Mouse (Mus musculus) lung, postnatal 10 days (tissue): ENCODE results near the gene Slc25a18.

Experiments
- DNase-seq: peaks from one replicate; pipeline ENCODE4 v3.0.0; 2021

Gene Slc25a18

GRCm38 (mm10) chr6:120773149-120773628 lies at the start of gene Slc25a18:
TSS of gene Slc25a18 (plus strand) at chr6:120773578.
- DNase-seq, result peak; percentile 7

DNA sequence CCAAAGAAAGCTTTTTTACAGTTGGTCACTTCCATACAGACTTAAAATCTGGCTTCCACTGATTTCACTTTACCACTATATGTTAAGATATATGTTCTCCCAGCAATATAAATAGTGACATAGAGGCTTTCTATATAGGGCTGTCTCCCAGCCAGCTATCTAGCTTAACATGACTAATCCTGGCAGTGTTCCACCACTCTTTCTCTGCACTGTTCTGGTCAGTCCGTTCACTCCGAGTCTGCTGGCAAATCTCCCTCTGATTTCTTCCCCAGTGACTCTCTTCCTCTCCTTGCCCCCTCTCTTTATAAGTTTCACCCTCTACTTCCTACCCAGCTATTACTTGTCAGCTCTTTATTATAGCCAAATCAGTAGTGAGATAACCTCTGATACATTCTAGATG lies 47.4 kb upstream of the Slc25a18 start:
- DNase-seq, result no peak

DNA sequence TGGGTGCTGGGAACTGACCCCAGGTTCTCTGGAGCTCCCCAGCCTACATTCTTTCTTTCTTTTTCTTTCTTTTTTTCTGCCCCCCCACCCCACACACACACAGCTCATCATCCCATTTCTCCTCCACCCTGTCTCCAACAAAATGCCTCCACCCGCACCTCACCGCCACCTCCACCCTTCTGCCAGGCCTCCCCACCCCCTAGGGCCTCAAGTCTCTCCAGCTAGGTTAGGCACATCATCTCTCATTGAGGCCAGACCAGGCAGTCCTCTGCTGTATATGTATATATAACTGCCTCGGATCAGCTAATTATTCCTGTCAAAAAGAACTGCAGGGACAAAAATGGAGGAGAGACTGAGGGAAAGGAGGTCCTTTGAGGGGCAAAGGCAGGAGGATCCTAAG lies 37.4 kb upstream of the Slc25a18 start:
- no peak for DNase-seq

DNA sequence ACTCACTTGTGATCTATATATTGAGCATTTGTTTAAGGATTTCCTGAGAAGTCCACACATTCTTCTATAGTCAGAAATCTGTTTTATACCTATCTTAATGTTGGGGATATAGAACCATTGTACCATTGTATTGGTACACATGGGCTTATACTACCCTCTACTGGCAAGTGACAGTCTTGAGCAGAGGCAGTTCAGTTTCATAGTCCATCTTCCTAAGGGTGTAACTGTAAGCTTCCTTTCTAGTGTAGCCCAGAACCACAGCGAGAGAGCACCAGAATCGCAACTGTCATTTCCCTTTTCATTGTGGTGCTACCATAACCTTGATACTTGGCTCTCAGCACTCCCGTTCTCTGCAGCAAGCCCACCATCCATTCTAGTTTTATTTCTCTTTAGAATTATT lies 36.8 kb upstream of the Slc25a18 start:
- peak; percentile 55 for DNase-seq

DNA sequence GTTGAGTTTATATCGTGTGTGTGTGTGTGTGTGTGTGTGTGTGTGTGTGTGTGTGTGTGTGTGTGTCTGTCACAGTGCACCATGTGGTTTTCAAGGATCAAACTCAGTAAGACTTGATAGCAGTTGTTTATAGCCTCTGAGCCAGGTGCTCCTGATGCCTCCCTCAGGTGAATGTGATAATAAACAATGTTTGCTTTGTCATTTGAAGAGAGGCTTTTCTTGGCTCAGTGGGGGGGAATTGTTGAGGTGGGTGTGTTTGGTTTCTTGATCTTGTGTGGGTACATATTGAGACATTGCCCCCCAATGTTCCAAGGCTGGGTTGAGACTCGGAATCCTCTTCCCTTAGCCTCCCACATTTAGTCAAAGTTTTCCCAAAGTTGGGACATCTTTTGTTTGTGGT lies 30.2 kb upstream of the Slc25a18 start:
- DNase-seq, result no peak

GRCm38 (mm10) chr6:120744266-120744665 lies 29.1 kb upstream of the Slc25a18 start:
- DNase-seq, result no peak

GRCm38 (mm10) chr6:120746416-120746815 lies 27.0 kb upstream of the Slc25a18 start:
- DNase-seq, result no peak

GRCm38 (mm10) chr6:120761151-120761550 lies 12.2 kb upstream of the Slc25a18 start:
- DNase-seq, result no peak

DNA sequence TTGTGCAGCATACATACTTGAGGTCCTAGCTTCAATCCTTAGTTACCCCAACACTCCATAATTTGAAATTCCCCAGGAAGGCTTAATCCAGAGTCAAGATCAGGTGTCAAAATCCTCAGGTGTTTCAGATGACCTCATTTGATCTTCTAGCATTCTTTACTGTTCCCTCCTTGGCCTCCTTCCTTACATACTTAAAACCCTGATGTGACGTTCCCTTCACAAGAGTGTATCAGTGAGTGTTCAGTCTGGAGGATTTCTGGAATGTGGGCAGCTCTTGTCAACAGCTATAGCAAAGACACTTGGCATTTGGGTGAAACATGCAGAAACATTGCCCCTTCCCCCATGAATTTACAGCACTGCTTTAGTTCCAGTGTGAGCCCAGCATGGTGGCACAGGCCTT lies 3.4 kb upstream of the Slc25a18 start:
- DNase-seq, result no peak

GRCm38 (mm10) chr6:120771366-120771765 lies 2.0 kb upstream of the Slc25a18 start:
- no peak for DNase-seq

DNA sequence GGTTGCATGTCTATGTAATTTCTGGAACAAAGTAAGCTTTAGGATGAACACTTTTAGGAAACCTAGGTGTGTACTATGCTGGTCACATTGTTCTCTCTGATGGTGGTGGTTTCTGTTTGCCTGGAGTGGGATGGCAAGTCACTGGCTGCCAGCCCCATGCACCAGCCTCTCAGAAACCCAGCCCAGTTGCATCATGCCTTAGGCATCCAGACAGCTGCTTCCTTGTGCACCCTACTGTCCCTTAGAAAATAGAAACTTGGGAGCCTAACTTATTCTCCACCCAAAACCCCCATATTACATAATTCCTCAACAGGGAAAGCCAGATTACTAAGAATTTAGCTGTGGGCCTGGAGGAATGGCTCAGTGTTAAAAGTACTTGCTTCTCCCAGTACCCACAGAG lies 1.4 kb upstream of the Slc25a18 start:
- peak; percentile 31 for DNase-seq

DNA sequence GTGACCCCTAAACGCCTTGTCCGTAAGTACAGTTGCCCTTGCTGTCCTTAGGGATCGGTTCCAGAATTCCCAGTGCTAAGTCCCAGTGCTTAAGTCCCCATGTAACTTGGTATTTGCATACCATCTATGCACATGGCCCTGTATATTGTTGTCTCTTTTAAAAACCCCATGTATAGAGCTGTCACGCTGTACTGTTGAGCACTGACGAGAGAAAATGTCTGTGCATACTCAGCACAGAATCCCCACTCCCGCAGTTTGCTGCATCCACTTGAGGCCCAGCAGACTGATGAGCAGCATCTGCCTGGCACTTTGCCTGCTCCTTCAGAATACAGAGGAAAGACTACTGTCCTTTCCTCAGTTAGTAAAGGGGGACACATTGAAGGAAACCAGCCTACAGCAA lies 385 bp downstream of the Slc25a18 start:
- no peak for DNase-seq

GRCm38 (mm10) chr6:120776286-120776685 lies 2.9 kb downstream of the Slc25a18 start:
- no peak for DNase-seq

DNA sequence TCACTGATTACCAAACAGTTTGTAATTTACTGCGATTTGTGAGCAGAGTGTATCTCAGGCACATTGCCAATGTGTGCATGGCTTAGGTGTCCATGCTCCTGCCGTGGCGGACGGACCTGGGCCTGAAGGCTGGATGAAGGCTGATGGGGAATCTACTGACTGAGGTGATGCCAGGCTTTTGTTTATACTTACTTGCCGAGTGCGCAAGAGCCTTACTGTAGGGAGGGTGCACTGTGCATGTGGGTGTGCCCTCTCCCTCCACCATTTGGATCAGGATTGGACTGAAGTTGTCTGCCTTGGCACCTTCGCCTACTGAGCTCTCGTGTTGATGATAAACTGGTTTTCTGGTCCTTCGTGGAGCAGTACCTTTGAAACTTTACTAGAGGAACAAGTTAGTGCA lies 4.2 kb downstream of the Slc25a18 start:
- DNase-seq, result no peak

GRCm38 (mm10) chr6:120778226-120778625 lies 4.8 kb downstream of the Slc25a18 start:
- no peak for DNase-seq

DNA sequence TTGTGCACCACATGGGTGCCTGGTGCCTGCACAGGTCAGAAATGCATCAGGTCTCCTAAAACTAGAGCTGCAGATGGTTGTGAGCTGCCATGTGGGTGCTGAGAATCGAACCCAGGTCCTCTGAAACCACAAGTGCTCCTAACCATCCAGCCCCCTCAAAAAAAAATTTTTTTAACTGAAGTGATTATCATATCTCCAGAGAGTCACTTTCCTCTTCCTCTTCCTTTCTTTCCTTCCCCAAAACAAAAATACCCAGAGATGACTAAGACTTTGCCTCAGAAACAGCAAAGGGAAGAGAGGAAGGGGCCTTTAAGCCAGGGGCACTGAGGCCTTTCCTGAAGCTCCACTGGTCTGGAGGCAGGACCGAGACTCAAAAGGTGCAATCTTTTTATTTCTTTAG lies 9.6 kb downstream of the Slc25a18 start:
- no peak for DNase-seq

GRCm38 (mm10) chr6:120784351-120784750 lies 11.0 kb downstream of the Slc25a18 start:
- DNase-seq, result no peak

GRCm38 (mm10) chr6:120788068-120788607 lies 14.8 kb downstream of the Slc25a18 start:
- DNase-seq, result no peak

DNA sequence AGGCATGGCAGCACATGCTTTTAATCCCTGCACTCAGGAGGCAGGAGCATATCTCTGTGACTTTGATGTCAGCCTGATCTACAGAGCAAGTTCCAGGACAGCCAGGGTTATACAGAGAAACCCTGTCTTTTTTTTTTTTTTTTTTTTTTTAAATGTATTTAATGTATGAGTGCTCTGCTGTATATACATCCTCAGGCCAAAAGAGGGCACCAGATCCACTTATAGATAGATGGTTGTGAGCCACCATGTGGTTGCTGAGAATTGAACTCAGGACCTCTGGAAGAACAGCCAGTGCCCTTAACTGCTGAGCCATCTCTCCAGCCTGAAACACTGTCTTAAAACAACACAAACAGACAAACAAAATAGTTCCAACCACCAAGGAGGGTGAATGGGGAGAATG lies 15.5 kb downstream of the Slc25a18 start:
- no peak for DNase-seq

DNA sequence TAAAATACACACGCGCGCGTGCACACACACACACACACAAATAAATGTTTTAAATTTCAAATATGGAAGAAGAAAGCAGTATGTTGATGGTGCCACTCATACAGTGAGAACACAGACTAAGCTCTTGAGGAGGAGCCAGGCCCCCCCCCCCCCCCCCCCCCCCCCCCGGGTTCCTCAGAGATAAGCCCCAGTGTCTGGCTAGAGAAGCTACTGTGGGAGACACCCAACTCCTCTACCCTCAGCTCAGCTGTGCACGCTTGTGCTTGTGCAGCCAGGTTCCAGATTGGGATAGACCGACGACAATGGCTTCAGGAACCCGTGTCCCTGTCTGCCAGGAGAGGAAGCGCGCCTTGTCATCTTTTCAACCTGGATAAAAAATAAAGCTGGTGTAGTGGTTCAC lies 16.8 kb downstream of the Slc25a18 start:
- DNase-seq, result no peak

GRCm38 (mm10) chr6:120790717-120791116 lies 17.3 kb downstream of the Slc25a18 start:
- DNase-seq, result no peak

GRCm38 (mm10) chr6:120792947-120793346 lies 19.6 kb downstream of the Slc25a18 start:
- peak; percentile 4 for DNase-seq

DNA sequence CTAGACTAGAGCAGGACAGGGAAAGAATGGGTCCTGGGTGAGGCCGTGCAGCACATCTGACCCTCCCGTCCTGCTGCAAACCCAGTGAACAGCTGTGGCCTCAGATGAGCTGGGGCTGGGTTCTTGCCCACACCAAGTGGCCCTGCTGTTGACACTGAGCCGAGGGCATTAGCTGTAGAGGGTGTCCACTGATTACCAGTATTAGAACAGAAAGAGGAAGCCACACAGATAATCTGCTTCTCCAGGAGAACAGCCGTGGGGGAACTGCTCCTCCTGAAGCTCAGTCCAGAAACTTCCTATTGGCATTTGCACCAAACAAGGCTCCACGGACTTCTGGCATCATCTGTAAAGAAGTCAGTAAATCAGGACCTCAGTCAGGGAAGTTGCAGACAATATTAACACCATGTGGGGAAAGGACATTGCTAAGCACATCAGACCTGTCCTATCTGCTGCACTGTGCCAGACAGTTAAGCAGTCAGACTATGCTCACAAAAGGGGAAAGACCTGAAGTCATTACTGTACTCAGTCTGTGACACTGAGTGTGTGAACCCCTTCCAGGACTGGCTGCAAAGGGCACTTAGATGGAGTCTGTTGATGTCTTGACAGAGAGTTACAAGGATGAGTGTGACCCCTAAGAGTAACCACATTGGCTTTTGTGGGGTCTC lies 22.2 kb downstream of the Slc25a18 start:
- no peak for DNase-seq

- DNase-seq, result no peak
Measured at GRCm38 (mm10) chr6:120796111-120796510, 22.7 kb downstream of the Slc25a18 start.

DNA sequence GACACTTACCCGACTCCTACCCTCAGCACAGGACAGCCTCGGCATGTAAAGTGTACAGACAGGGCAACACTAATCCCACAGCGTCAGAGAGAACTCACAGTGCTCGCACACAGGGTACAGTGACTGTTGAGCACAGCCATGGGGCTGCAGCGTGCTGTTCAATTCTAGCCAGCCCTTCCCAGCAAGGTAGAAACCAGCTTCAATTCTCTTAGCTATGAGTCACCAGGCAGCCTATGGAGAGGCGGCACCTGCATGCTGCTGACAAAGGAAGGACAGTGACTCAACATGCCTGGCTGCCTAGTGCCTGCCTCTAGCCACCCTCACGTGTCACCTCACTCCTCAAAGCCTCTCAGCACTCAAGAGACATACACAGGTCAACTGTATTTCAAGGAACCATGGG lies 24.6 kb downstream of the Slc25a18 start:
- no peak for DNase-seq
